Mouse (Mus musculus) macrophage (primary cell): ENCODE results near the gene Plcb3. TPM values are rescaled to one million over a fixed set of nuclear protein-coding genes. Genes with fewer than 3 reads are reported as not detected.

Experiments used
- H3K27ac ChIP-seq: fragments of 350-480 bp; formaldehyde crosslinking; 2 replicates; pipeline ENCODE4 v1.9.0; 2021
- H3K36me3 ChIP-seq: fragments of 350-480 bp; formaldehyde crosslinking; 2 replicates; pipeline ENCODE4 v1.9.0; 2021; ENCODE audit errors: inconsistent target
- H3K4me3 ChIP-seq: fragments of 350-480 bp; formaldehyde crosslinking; 2 replicates; pipeline ENCODE4 v1.9.0; 2021; ENCODE audit errors: inconsistent target
- H3K79me2 ChIP-seq: fragments of 350-480 bp; formaldehyde crosslinking; 2 replicates; pipeline ENCODE4 v1.9.0; 2021; ENCODE audit errors: inconsistent target
- WGBS: methylation state at CpG from one replicate; pipeline ENCODE4 v1.1.7; 2026; ENCODE audit warnings: inconsistent platforms; ENCODE audit not compliant: missing documents; 5-methylcytosine and 5-hydroxymethylcytosine counted together
- polyA plus RNA-seq: library from polyadenylated mRNA; stranded (reverse); fragments of 250-400 nt; gene quantifications from 3 replicates; pipeline ENCODE4 v1.2.4, GENCODE M21; 2018; ENCODE audit warnings: inconsistent platforms

Plcb3 gene
- polyA plus RNA-seq, 1 experiment from 2014 or later, result 24.8 TPM

- Histone ChIP-seq H3K79me2 (peaks cover 20% of the 10 kb centered on the region; the same call in 1 of the 2 replicates), H3K36me3 (peaks cover 20% of the 10 kb centered on the region), H3K27ac (no peak overlapping the region), H3K4me3 (peak overlapping the region; percentile 57; the same call in 1 of the 2 replicates)
- 4% methylated on average over 37 of the region's 55 CpGs for WGBS
These were observed 6.4 kb downstream of the Plcb3 start for GRCm38 (mm10) chr19:6969665-6970381.

GRCm38 (mm10) chr19:6969291-6969664 is 7.0 kb downstream of the Plcb3 start:
- peaks cover 25% of the 10 kb centered on the region for H3K36me3 ChIP-seq
- H3K4me3 ChIP-seq, result peak overlapping the region; percentile 57
- WGBS, result under 1% methylated on average over 20 of the region's 20 CpGs
- peak overlapping the region; percentile 3; the same call in 1 of the 2 replicates for H3K27ac ChIP-seq
- peaks cover 20% of the 10 kb centered on the region; the same call in 1 of the 2 replicates for H3K79me2 ChIP-seq

- WGBS, result 6% methylated on average over 15 of the region's 15 CpGs
- H3K27ac ChIP-seq, result peak overlapping the region; percentile 3; the same call in 1 of the 2 replicates
- peaks cover 31% of the 10 kb centered on the region for H3K36me3 ChIP-seq
- H3K4me3 ChIP-seq, result peak overlapping the region; percentile 57
- H3K79me2 ChIP-seq, result peaks cover 20% of the 10 kb centered on the region; the same call in 1 of the 2 replicates
These were observed 7.6 kb downstream of the Plcb3 start for GRCm38 (mm10) chr19:6968491-6969271.

GRCm38 (mm10) chr19:6956461-6956860 is 19.8 kb downstream of the Plcb3 start:
- Histone ChIP-seq H3K79me2 (no peaks in the 10 kb centered on the region), H3K36me3 (peaks cover 66% of the 10 kb centered on the region), H3K4me3 (no peak overlapping the region), H3K27ac (no peak overlapping the region)
- WGBS, result 95% methylated on average over 6 of the region's 10 CpGs

GRCm38 (mm10) chr19:6955424-6955823 is 20.8 kb downstream of the Plcb3 start:
- 93% methylated on average over 7 of the region's 7 CpGs for WGBS
- Histone ChIP-seq H3K36me3 (peaks cover 62% of the 10 kb centered on the region), H3K4me3 (no peak overlapping the region), H3K79me2 (no peaks in the 10 kb centered on the region), H3K27ac (no peak overlapping the region)

- H3K79me2 ChIP-seq, result no peaks in the 10 kb centered on the region; the same call in 1 of the 2 replicates
- WGBS, result 76% methylated on average over 8 of the region's 9 CpGs
- no peak overlapping the region for H3K27ac ChIP-seq
- peaks cover 48% of the 10 kb centered on the region for H3K36me3 ChIP-seq
- H3K4me3 ChIP-seq, result no peak overlapping the region
These were observed 22.2 kb downstream of the Plcb3 start for GRCm38 (mm10) chr19:6954046-6954445.

GRCm38 (mm10) chr19:6952712-6953037 is 23.6 kb downstream of the Plcb3 start:
- H3K4me3 ChIP-seq, result peak overlapping the region; percentile 71
- 15% methylated on average over 3 of the region's 3 CpGs for WGBS
- peak overlapping the region; percentile 92 for H3K27ac ChIP-seq
- no peaks in the 10 kb centered on the region; the same call in 1 of the 2 replicates for H3K79me2 ChIP-seq
- H3K36me3 ChIP-seq, result peaks cover 34% of the 10 kb centered on the region

GRCm38 (mm10) chr19:6951994-6952711 is 24.1 kb downstream of the Plcb3 start:
- H3K36me3 ChIP-seq, result peaks cover 29% of the 10 kb centered on the region
- peak overlapping the region; percentile 71 for H3K4me3 ChIP-seq
- 5% methylated on average over 31 of the region's 31 CpGs for WGBS
- H3K79me2 ChIP-seq, result no peaks in the 10 kb centered on the region; the same call in 1 of the 2 replicates
- peak overlapping the region; percentile 92 for H3K27ac ChIP-seq

- Histone ChIP-seq H3K27ac (peak overlapping the region; percentile 92), H3K79me2 (no peaks in the 10 kb centered on the region; the same call in 1 of the 2 replicates), H3K36me3 (peaks cover 22% of the 10 kb centered on the region), H3K4me3 (peak overlapping the region; percentile 71)
- WGBS, result under 1% methylated on average over 35 of the region's 35 CpGs
These were observed 24.8 kb downstream of the Plcb3 start for GRCm38 (mm10) chr19:6951381-6951968.

GRCm38 (mm10) chr19:6950613-6951153 is 25.6 kb downstream of the Plcb3 start:
- WGBS, result under 1% methylated on average over 28 of the region's 28 CpGs
- peak overlapping the region; percentile 71 for H3K4me3 ChIP-seq
- peak overlapping the region; percentile 92 for H3K27ac ChIP-seq
- H3K79me2 ChIP-seq, result no peaks in the 10 kb centered on the region; the same call in 1 of the 2 replicates
- H3K36me3 ChIP-seq, result peaks cover 16% of the 10 kb centered on the region

- H3K4me3 ChIP-seq, result peak overlapping the region; percentile 71
- 79% methylated on average over 5 of the region's 5 CpGs for WGBS
- no peak overlapping the region for H3K27ac ChIP-seq
- peaks cover 14% of the 10 kb centered on the region; the same call in 1 of the 2 replicates for H3K36me3 ChIP-seq
- H3K79me2 ChIP-seq, result no peaks in the 10 kb centered on the region; the same call in 1 of the 2 replicates
These were observed 26.3 kb downstream of the Plcb3 start for GRCm38 (mm10) chr19:6949951-6950350.

- Histone ChIP-seq H3K36me3 (peaks cover 10% of the 10 kb centered on the region; the same call in 1 of the 2 replicates), H3K4me3 (no peak overlapping the region), H3K79me2 (no peaks in the 10 kb centered on the region; the same call in 1 of the 2 replicates), H3K27ac (no peak overlapping the region)
- 95% methylated on average over 5 of the region's 5 CpGs for WGBS
These were observed 26.7 kb downstream of the Plcb3 start for GRCm38 (mm10) chr19:6949532-6949931.

GRCm38 (mm10) chr19:6948186-6948585 is 28.1 kb downstream of the Plcb3 start:
- Histone ChIP-seq H3K79me2 (peaks cover 9% of the 10 kb centered on the region), H3K36me3 (peaks cover 5% of the 10 kb centered on the region; the same call in 1 of the 2 replicates), H3K27ac (no peak overlapping the region), H3K4me3 (no peak overlapping the region)
- 79% methylated on average over 4 of the region's 4 CpGs for WGBS

- 84% methylated on average over 4 of the region's 4 CpGs for WGBS
- Histone ChIP-seq H3K79me2 (peaks cover 14% of the 10 kb centered on the region), H3K4me3 (no peak overlapping the region), H3K36me3 (peaks cover 5% of the 10 kb centered on the region; the same call in 1 of the 2 replicates), H3K27ac (no peak overlapping the region)
These were observed 28.5 kb downstream of the Plcb3 start for GRCm38 (mm10) chr19:6947742-6948141.
